Mouse (Mus musculus) limb, embryonic 13.5 days (tissue): Measurements from ENCODE around the gene Map4k3. TPM values are rescaled to one million over a fixed set of nuclear protein-coding genes. Genes with fewer than 3 reads are reported as not detected.
A peak's percentile ranks its signal among the peaks of the same experiment; 100 is the strongest.

ENCODE experiments used
- ATAC-seq: fragments of 200-750 bp; cut with Nextera tagmentation; 2 replicates; pipeline ENCODE4 v1.8.0; 2017; ENCODE audit warnings: low read depth, moderate number of reproducible peaks, moderate TSS enrichment; ENCODE audit not compliant: low FRiP score
- H3K27ac ChIP-seq: fragments of 300-500 bp; sonication (generic); 2 replicates; pipeline ENCODE4 v1.5.1; 2015; ENCODE audit warnings: inconsistent platforms, mild to moderate bottlenecking, moderate library complexity
- H3K27me3 ChIP-seq: fragments of 300-500 bp; sonication (generic); 2 replicates; pipeline ENCODE4 v1.6.1; 2015; ENCODE audit warnings: mild to moderate bottlenecking, inconsistent platforms
- H3K36me3 ChIP-seq: fragments of 300-500 bp; sonication (generic); 2 replicates; pipeline ENCODE4 v1.6.1; 2015; ENCODE audit warnings: inconsistent platforms, mild to moderate bottlenecking, moderate library complexity
- H3K4me1 ChIP-seq: fragments of 300-500 bp; sonication (generic); 2 replicates; pipeline ENCODE4 v1.6.1; 2015; ENCODE audit warnings: inconsistent platforms
- H3K4me2 ChIP-seq: fragments of 300-500 bp; sonication (generic); replicated peaks from 2 replicates; pipeline ENCODE4 v1.6.1; 2015; ENCODE audit warnings: inconsistent platforms, mild to moderate bottlenecking, moderate library complexity
- H3K4me3 ChIP-seq: fragments of 300-500 bp; sonication (generic); 2 replicates; pipeline ENCODE4 v1.5.1; 2015; ENCODE audit warnings: moderate library complexity, mild to moderate bottlenecking, inconsistent platforms
- H3K9ac ChIP-seq: fragments of 300-500 bp; sonication (generic); 2 replicates; pipeline ENCODE4 v1.6.1; 2015; ENCODE audit warnings: mild to moderate bottlenecking, inconsistent platforms
- H3K9me3 ChIP-seq: fragments of 300-500 bp; sonication (generic); 2 replicates; pipeline ENCODE4 v1.6.1; 2016; ENCODE audit warnings: inconsistent platforms
- WGBS: fragments of 180-500 bp; shearing (Covaris S2); methylation state at CpG from one replicate; pipeline ENCODE4 v1.1.7; 2015; 5-methylcytosine and 5-hydroxymethylcytosine counted together
- polyA plus RNA-seq: library from polyadenylated mRNA; unstranded; fragments of >200 nt; fragmentation: Nextera tagmentation; extraction: Ambion mirVana; gene quantifications from 2 replicates; pipeline ENCODE4 v1.2.1, GENCODE M21; 2015

Map4k3 gene
- polyA plus RNA-seq, 1 experiment from 2014 or later: 31.7 TPM

GRCm38 (mm10) chr17:80645694-80646034 lies 82.6 kb downstream of the Map4k3 start:
- ATAC-seq: no peak
- no peaks in the 10 kb centered on the region for H3K27me3 ChIP-seq
- H3K4me3 ChIP-seq: no peak overlapping the region
- H3K4me2 ChIP-seq: no peak overlapping the region
- no peaks in the 10 kb centered on the region for H3K9me3 ChIP-seq
- WGBS: 94% methylated on average over 7 of the region's 8 CpGs
- no peak overlapping the region for H3K9ac ChIP-seq
- no peak overlapping the region for H3K27ac ChIP-seq
- H3K36me3 ChIP-seq: peaks cover 79% of the 10 kb centered on the region
- H3K4me1 ChIP-seq: no peaks in the 10 kb centered on the region

- WGBS: 84% methylated on average over 14 of the region's 14 CpGs
- H3K27ac ChIP-seq: no peak overlapping the region
- H3K9ac ChIP-seq: no peak overlapping the region
- no peaks in the 10 kb centered on the region for H3K27me3 ChIP-seq
- H3K36me3 ChIP-seq: peaks cover 82% of the 10 kb centered on the region
- no peak overlapping the region for H3K4me2 ChIP-seq
- no peaks in the 10 kb centered on the region for H3K4me1 ChIP-seq
- ATAC-seq: no peak
- H3K9me3 ChIP-seq: no peaks in the 10 kb centered on the region
- no peak overlapping the region for H3K4me3 ChIP-seq
These were observed 83.1 kb downstream of the Map4k3 start for GRCm38 (mm10) chr17:80644983-80645693.

GRCm38 (mm10) chr17:80644567-80644966 lies 83.7 kb downstream of the Map4k3 start:
- H3K4me1 ChIP-seq: no peaks in the 10 kb centered on the region
- H3K36me3 ChIP-seq: peaks cover 83% of the 10 kb centered on the region
- no peak overlapping the region for H3K4me3 ChIP-seq
- no peak overlapping the region for H3K27ac ChIP-seq
- no peak overlapping the region for H3K9ac ChIP-seq
- no peak overlapping the region for H3K4me2 ChIP-seq
- no peaks in the 10 kb centered on the region for H3K9me3 ChIP-seq
- 65% methylated on average over 13 of the region's 13 CpGs for WGBS
- H3K27me3 ChIP-seq: no peaks in the 10 kb centered on the region
- no peak for ATAC-seq

- Histone ChIP-seq H3K4me1 (no peaks in the 10 kb centered on the region), H3K27me3 (no peaks in the 10 kb centered on the region), H3K4me3 (no peak overlapping the region), H3K27ac (no peak overlapping the region), H3K9ac (no peak overlapping the region), H3K4me2 (no peak overlapping the region), H3K9me3 (no peaks in the 10 kb centered on the region), H3K36me3 (peaks cover 66% of the 10 kb centered on the region)
- ATAC-seq: no peak
- 83% methylated on average over 8 of the region's 8 CpGs for WGBS
These were observed 90.2 kb downstream of the Map4k3 start for GRCm38 (mm10) chr17:80638121-80638520.

- peaks cover 68% of the 10 kb centered on the region for H3K36me3 ChIP-seq
- WGBS: 80% methylated on average over 1 of the region's 1 CpGs
These were observed 92.5 kb downstream of the Map4k3 start for GRCm38 (mm10) chr17:80635794-80636193.

GRCm38 (mm10) chr17:80632846-80633245 lies 95.4 kb downstream of the Map4k3 start:
- Histone ChIP-seq H3K9me3 (no peaks in the 10 kb centered on the region), H3K4me3 (no peak overlapping the region), H3K27me3 (no peaks in the 10 kb centered on the region), H3K36me3 (peaks cover 59% of the 10 kb centered on the region), H3K4me1 (no peaks in the 10 kb centered on the region), H3K27ac (no peak overlapping the region), H3K4me2 (no peak overlapping the region), H3K9ac (no peak overlapping the region)
- ATAC-seq: no peak
- WGBS: 94% methylated on average over 5 of the region's 5 CpGs

More at GRCm38 (mm10) chr17:80635794-80636193, 92.5 kb downstream of the Map4k3 start:
- ATAC-seq: no peak
- no peak overlapping the region for H3K27ac ChIP-seq
- no peaks in the 10 kb centered on the region for H3K27me3 ChIP-seq
- H3K9ac ChIP-seq: no peak overlapping the region
- no peaks in the 10 kb centered on the region for H3K9me3 ChIP-seq
- no peak overlapping the region for H3K4me2 ChIP-seq
- no peak overlapping the region for H3K4me3 ChIP-seq
- no peaks in the 10 kb centered on the region for H3K4me1 ChIP-seq

GRCm38 (mm10) chr17:80632354-80632753 lies 95.9 kb downstream of the Map4k3 start:
- WGBS: 92% methylated on average over 4 of the region's 4 CpGs
- no peaks in the 10 kb centered on the region for H3K4me1 ChIP-seq
- no peak overlapping the region for H3K4me2 ChIP-seq
- H3K36me3 ChIP-seq: peaks cover 59% of the 10 kb centered on the region
- H3K27ac ChIP-seq: no peak overlapping the region
- no peak for ATAC-seq
- H3K4me3 ChIP-seq: no peak overlapping the region
- H3K27me3 ChIP-seq: no peaks in the 10 kb centered on the region
- no peak overlapping the region for H3K9ac ChIP-seq
- H3K9me3 ChIP-seq: no peaks in the 10 kb centered on the region

GRCm38 (mm10) chr17:80631028-80631427 lies 97.3 kb downstream of the Map4k3 start:
- peaks cover 60% of the 10 kb centered on the region for H3K36me3 ChIP-seq
- no peaks in the 10 kb centered on the region for H3K9me3 ChIP-seq
- no peak overlapping the region; the same call in 1 of the 2 replicates for H3K27ac ChIP-seq
- H3K9ac ChIP-seq: no peak overlapping the region
- ATAC-seq: no peak
- no peaks in the 10 kb centered on the region for H3K27me3 ChIP-seq
- no peaks in the 10 kb centered on the region for H3K4me1 ChIP-seq
- WGBS: 92% methylated on average over 3 of the region's 3 CpGs
- no peak overlapping the region for H3K4me2 ChIP-seq
- no peak overlapping the region for H3K4me3 ChIP-seq

- H3K4me1 ChIP-seq: no peaks in the 10 kb centered on the region
- no peaks in the 10 kb centered on the region for H3K27me3 ChIP-seq
- H3K9ac ChIP-seq: no peak overlapping the region
- no peaks in the 10 kb centered on the region for H3K9me3 ChIP-seq
- H3K36me3 ChIP-seq: peaks cover 24% of the 10 kb centered on the region
- H3K4me3 ChIP-seq: no peak overlapping the region
- no peak overlapping the region for H3K4me2 ChIP-seq
- 0 out of 2 replicates have a peak overlapping the region, but pooled peaks have one; percentile 15 for H3K27ac ChIP-seq
- ATAC-seq: peak; percentile 66
These were observed 103.3 kb downstream of the Map4k3 start for GRCm38 (mm10) chr17:80624979-80625378.

GRCm38 (mm10) chr17:80621691-80622090 lies 106.6 kb downstream of the Map4k3 start:
- Histone ChIP-seq H3K4me3 (no peak overlapping the region), H3K27ac (no peak overlapping the region), H3K36me3 (peaks cover 35% of the 10 kb centered on the region), H3K4me1 (no peaks in the 10 kb centered on the region), H3K9me3 (no peaks in the 10 kb centered on the region), H3K9ac (no peak overlapping the region), H3K4me2 (no peak overlapping the region), H3K27me3 (no peaks in the 10 kb centered on the region)
- 79% methylated on average over 4 of the region's 4 CpGs for WGBS
- ATAC-seq: no peak

- Histone ChIP-seq H3K9me3 (no peaks in the 10 kb centered on the region), H3K4me1 (no peaks in the 10 kb centered on the region), H3K27ac (no peak overlapping the region), H3K27me3 (no peaks in the 10 kb centered on the region), H3K4me3 (no peak overlapping the region), H3K4me2 (no peak overlapping the region), H3K36me3 (peaks cover 37% of the 10 kb centered on the region), H3K9ac (no peak overlapping the region)
- WGBS: 47% methylated on average over 5 of the region's 5 CpGs
- peak; percentile 54; the same call in 1 of the 2 replicates for ATAC-seq
These were observed 107.4 kb downstream of the Map4k3 start for GRCm38 (mm10) chr17:80620786-80621423.

GRCm38 (mm10) chr17:80619556-80619955 lies 108.7 kb downstream of the Map4k3 start:
- WGBS: 86% methylated on average over 13 of the region's 13 CpGs
- H3K27me3 ChIP-seq: no peaks in the 10 kb centered on the region

More at GRCm38 (mm10) chr17:80619556-80619955, 108.7 kb downstream of the Map4k3 start:
- H3K36me3 ChIP-seq: peaks cover 45% of the 10 kb centered on the region
- H3K9me3 ChIP-seq: no peaks in the 10 kb centered on the region
- no peak for ATAC-seq
- no peak overlapping the region for H3K9ac ChIP-seq
- no peak overlapping the region for H3K4me2 ChIP-seq
- no peak overlapping the region for H3K27ac ChIP-seq
- H3K4me1 ChIP-seq: no peaks in the 10 kb centered on the region
- H3K4me3 ChIP-seq: no peak overlapping the region
